Mouse (Mus musculus) stomach, postnatal 0 days (tissue): ENCODE data around the gene Slit3.

Experiments
- CTCF ChIP-seq: IDR thresholded peaks from 2 replicates; pipeline ENCODE4 v1.5.1; 2016; ENCODE audit warnings: antibody characterized with exemption, low read depth, mild to moderate bottlenecking, moderate library complexity
- EP300 ChIP-seq: optimal IDR thresholded peaks from 2 replicates; pipeline ENCODE3; 2016; ENCODE audit warnings: antibody characterized with exemption

GRCm38 (mm10) chr11:35224025-35224424 is 103.0 kb downstream of the Slit3 start:
- no peak for TF ChIP-seq CTCF
- TF ChIP-seq EP300, result no peak
